Mouse (Mus musculus): Measurements from ENCODE around the gene Sult2b1. TPM values are rescaled to one million over a fixed set of nuclear protein-coding genes. Genes with fewer than 3 reads are reported as not detected.

Sult2b1 gene
- polyA plus RNA-seq, 1 experiment from 2014 or later: 5.2 TPM

DNA sequence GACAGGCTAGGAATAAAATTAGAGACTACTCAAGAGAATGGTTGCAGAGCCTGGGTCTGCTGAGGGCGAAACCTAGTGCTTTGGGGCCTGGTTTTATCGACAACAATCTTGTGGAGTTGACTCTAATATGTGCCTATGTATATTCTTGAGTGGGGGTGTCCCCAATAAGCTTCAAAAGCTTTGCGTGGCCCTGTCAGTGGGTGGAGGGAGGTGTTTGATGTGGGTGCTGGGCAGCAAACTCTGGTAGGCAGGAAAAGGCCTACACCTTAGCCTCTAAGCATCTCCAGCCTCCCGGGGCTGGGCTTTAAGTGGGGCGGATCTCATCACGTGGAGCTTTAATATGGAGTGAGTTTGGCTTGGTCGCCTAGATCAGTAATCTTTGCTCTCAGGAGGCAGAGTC lies 14.5 kb upstream of the Sult2b1 start:
- peaks cover 88% of the 10 kb centered on the region for H3K36me3 ChIP-seq

DNA sequence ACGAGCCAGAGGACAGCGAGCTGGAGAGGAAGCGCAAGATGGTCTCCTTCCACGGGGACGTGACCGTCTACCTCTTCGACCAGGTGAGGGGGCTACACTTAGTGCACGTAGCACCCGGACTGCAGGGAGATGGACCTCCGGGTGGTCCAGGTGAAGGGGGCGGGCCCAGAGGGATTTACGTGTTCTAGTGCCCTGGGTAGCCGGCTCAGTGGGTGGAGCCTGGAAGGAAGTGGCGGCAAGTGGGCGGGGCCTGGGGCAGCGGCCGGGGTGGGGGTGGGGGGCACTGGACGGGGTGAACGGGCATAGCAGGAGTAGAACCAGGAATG lies 14.0 kb upstream of the Sult2b1 start:
- H3K36me3 ChIP-seq: peaks cover 88% of the 10 kb centered on the region
- ATAC-seq (ENCODE audit: low read depth): no peak
- 3% methylated on average over 19 of the region's 19 CpGs for WGBS
- H3K4me1 ChIP-seq (replicated peaks): peaks cover 23% of the 10 kb centered on the region
- H3K4me2 ChIP-seq: peak overlapping the region; percentile 56
- H3K9me3 ChIP-seq: no peaks in the 10 kb centered on the region
- peak overlapping the region; percentile 68 for H3K9ac ChIP-seq
- H3K27me3 ChIP-seq: peaks cover 41% of the 10 kb centered on the region
- H3K27ac ChIP-seq (replicated peaks): no peak overlapping the region
- peak overlapping the region; percentile 33 for H3K4me3 ChIP-seq

More for the DNA sequence above, 14.5 kb upstream of the Sult2b1 start:
- WGBS: 57% methylated on average over 7 of the region's 7 CpGs
- H3K9me3 ChIP-seq: no peaks in the 10 kb centered on the region
- no peak for ATAC-seq (ENCODE audit: low read depth)
- peaks cover 38% of the 10 kb centered on the region for H3K27me3 ChIP-seq
- H3K9ac ChIP-seq: no peak overlapping the region
- H3K4me2 ChIP-seq: peak overlapping the region; percentile 56
- H3K27ac ChIP-seq (replicated peaks): no peak overlapping the region
- peaks cover 23% of the 10 kb centered on the region for H3K4me1 ChIP-seq (replicated peaks)
- H3K4me3 ChIP-seq: no peak overlapping the region

DNA sequence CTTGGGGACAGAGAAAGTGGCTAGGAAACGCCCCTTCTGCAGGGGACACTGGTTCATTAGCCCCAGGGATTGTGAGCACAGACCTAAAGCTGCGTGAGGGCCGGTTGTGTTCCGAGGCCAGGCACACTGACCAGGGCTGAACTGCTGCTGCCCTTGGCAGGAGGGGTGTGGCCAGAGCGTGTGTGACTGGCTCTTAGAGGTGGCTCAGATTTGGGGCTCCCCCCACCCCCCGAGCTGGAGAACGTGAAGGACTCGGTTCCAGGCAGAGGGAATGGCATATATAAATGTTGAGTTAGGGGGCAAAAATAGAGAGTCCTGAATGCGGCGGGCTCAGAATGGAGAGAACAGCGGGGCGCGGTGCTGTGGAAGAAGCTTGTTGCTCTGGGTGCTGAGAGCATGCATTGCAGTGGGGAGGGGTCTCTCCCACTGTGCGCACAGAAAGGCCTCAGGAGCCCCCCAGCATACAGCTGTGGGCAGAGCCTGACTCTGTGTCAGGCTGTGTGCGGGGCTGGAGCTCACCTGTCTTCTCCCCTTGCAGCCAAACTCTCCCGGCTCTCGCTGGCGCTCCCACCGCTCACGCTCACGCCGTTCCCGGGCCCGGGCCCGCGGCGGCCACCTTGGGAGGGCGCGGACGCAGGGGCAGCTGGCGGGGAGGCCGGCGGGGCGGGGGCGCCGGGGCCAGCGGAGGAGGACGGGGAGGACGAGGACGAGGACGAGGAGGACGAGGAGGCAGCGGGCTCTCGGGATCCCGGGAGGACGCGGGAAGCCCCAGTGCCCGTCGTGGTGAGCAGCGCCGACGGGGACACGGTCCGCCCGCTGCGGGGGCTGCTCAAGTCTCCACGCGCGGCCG lies 13.4 kb upstream of the Sult2b1 start:
- Histone ChIP-seq H3K4me3 (peak overlapping the region; percentile 33), H3K4me2 (peak overlapping the region; percentile 56), H3K27ac (replicated peaks) (no peak overlapping the region), H3K4me1 (replicated peaks) (peaks cover 23% of the 10 kb centered on the region), H3K27me3 (peaks cover 41% of the 10 kb centered on the region), H3K9me3 (no peaks in the 10 kb centered on the region), H3K9ac (peak overlapping the region; percentile 68), H3K36me3 (peaks cover 88% of the 10 kb centered on the region)
- 1% methylated on average over 60 of the region's 60 CpGs for WGBS
- ATAC-seq (ENCODE audit: low read depth): no peak

DNA sequence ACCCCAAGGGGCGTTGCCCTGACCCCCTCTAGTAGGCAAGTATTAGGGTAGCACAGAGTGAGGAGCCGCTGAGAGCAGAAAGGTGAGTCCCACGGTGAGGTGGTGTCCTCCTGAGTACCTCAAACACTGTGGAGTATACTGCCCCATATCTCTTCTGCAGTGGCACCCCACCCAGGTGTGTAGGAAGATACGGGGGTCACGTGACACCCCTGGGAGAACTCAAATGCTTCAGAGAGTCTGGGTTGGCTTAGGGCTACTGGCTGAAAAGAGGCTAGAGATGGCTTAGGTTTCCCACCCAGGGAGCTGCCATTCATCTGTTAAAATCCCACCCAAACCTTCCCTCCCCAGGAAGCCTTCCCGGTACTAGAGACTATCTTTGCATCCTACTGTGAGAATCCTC lies 12.5 kb upstream of the Sult2b1 start:
- no peak for ATAC-seq (ENCODE audit: low read depth)
- peak overlapping the region; percentile 56; the same call in 1 of the 2 replicates for H3K4me2 ChIP-seq
- H3K27me3 ChIP-seq: peaks cover 41% of the 10 kb centered on the region
- H3K36me3 ChIP-seq: peaks cover 88% of the 10 kb centered on the region
- H3K4me1 ChIP-seq (replicated peaks): peaks cover 23% of the 10 kb centered on the region
- peak overlapping the region; percentile 33; the same call in 1 of the 2 replicates for H3K4me3 ChIP-seq
- H3K9ac ChIP-seq: peak overlapping the region; percentile 68
- 49% methylated on average over 6 of the region's 6 CpGs for WGBS
- no peak overlapping the region for H3K27ac ChIP-seq (replicated peaks)
- no peaks in the 10 kb centered on the region for H3K9me3 ChIP-seq

DNA sequence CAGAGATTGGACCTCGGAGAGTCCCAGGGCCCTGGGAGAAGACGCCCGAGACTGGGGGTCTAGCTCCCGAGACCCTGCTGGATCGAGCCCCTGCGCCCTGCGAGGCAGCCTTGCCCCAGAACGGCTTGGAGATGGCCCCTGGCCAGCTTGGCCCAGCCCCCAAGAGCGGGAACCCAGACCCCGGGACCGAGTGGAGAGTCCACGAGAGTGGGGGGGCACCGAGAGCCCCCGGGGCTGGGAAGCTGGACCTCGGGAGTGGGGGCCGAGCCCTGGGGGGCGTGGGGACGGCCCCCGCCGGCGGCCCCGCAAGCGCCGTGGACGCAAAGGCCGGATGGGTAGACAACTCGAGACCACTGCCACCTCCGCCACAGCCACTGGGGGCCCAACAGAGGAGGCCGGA lies 10.5 kb upstream of the Sult2b1 start:
- H3K9ac ChIP-seq: 0 out of 2 replicates have a peak overlapping the region, but pooled peaks have one; percentile 12
- WGBS: 93% methylated on average over 29 of the region's 29 CpGs
- peaks cover 23% of the 10 kb centered on the region for H3K4me1 ChIP-seq (replicated peaks)
- H3K36me3 ChIP-seq: peaks cover 90% of the 10 kb centered on the region
- no peak overlapping the region for H3K4me3 ChIP-seq
- H3K27ac ChIP-seq (replicated peaks): no peak overlapping the region
- ATAC-seq (ENCODE audit: low read depth): no peak
- no peaks in the 10 kb centered on the region for H3K9me3 ChIP-seq
- H3K27me3 ChIP-seq: peaks cover 41% of the 10 kb centered on the region
- no peak overlapping the region for H3K4me2 ChIP-seq

DNA sequence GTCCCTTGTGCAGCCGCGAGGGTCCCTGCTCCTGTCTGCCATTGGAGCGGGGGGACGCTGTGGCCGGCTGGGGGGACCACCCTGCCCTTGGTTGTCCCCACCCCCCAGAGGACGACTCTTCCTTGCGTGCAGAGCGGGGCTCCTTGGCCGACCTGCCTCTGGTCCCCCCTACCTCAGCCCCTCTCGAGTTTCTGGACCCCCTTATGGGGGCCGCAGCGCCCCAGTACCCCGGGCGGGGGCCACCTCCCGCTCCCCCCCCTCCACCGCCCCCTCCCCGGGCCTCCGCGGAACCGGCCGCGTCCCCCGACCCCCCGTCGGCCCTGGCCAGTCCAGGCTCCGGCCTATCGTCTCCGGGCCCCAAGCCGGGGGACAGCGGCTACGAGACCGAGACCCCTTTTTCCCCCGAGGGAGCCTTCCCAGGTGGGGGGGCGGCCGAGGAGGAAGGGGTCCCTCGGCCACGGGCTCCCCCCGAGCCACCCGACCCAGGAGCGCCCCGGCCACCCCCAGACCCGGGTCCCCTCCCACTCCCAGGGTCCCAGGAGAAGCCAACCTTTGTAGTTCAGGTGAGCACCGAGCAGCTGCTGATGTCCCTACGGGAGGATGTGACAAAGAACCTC lies 9.6 kb upstream of the Sult2b1 start:
- Histone ChIP-seq H3K27me3 (peaks cover 41% of the 10 kb centered on the region), H3K4me3 (no peak overlapping the region), H3K9ac (no peak overlapping the region), H3K9me3 (no peaks in the 10 kb centered on the region), H3K27ac (replicated peaks) (no peak overlapping the region), H3K36me3 (peaks cover 94% of the 10 kb centered on the region), H3K4me2 (no peak overlapping the region), H3K4me1 (replicated peaks) (peaks cover 23% of the 10 kb centered on the region)
- no peak for ATAC-seq (ENCODE audit: low read depth)
- WGBS: 89% methylated on average over 41 of the region's 44 CpGs

DNA sequence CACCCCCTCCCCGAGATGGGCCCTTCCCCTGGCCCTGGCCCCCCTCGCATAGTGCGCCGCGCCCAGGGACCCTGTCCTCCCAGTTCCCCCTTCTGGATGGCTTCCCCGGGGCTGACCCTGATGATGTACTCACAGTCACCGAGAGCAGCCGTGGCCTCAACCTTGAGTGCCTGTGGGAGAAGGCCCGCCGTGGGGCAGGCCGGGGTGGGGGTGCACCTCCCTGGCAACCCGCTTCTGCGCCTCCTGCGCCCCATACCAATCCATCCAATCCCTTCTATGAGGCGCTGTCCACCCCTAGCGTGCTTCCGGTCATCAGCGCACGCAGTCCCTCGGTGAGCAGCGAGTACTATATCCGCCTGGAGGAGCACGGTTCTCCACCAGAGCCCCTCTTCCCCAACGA lies 8.8 kb upstream of the Sult2b1 start:
- Histone ChIP-seq H3K9me3 (no peaks in the 10 kb centered on the region), H3K27ac (replicated peaks) (no peak overlapping the region), H3K4me3 (no peak overlapping the region), H3K4me1 (replicated peaks) (peaks cover 19% of the 10 kb centered on the region), H3K36me3 (peaks cover 94% of the 10 kb centered on the region), H3K27me3 (peaks cover 41% of the 10 kb centered on the region), H3K9ac (no peak overlapping the region), H3K4me2 (no peak overlapping the region)
- WGBS: 85% methylated on average over 24 of the region's 24 CpGs
- no peak for ATAC-seq (ENCODE audit: low read depth)

DNA sequence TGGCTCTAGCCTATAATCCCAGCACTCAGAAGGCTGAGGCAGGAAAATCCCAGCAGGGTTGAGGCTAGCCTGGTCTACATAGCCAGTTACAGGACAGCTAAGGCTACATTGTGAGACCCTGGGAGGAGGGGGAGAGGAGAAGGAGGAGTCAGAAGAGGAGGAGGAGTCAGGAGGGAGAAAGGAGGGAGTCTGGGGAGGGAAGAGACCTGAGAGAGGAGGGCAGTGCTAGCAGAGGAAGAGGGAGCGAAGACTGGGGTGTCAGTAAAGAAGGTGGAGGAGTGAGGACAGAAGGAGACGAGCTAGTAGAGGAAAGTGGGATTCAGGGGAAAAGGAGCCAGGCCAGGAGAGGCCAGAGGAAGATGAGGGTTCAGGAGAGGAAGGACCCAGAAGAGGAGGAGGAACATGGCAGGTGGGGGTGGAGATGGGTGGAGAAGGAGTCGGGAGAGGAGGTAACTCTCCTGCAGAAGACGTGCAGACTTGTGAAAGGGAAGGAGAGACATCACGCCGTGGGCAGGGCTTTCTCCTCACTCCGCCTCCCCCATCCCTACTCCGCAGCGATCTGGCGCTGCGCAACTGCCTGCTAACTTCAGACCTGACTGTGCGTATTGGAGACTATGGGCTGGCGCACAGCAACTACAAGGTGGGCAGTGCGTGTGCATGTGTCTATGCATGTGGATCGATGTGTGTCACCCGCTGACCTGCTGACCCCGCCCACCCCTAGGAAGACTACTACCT lies 7.5 kb upstream of the Sult2b1 start:
- Histone ChIP-seq H3K4me3 (no peak overlapping the region), H3K4me2 (no peak overlapping the region), H3K27ac (replicated peaks) (no peak overlapping the region), H3K36me3 (peaks cover 98% of the 10 kb centered on the region), H3K9me3 (no peaks in the 10 kb centered on the region), H3K27me3 (peaks cover 33% of the 10 kb centered on the region), H3K9ac (no peak overlapping the region), H3K4me1 (replicated peaks) (peaks cover 19% of the 10 kb centered on the region)
- ATAC-seq (ENCODE audit: low read depth): no peak
- 76% methylated on average over 17 of the region's 17 CpGs for WGBS

DNA sequence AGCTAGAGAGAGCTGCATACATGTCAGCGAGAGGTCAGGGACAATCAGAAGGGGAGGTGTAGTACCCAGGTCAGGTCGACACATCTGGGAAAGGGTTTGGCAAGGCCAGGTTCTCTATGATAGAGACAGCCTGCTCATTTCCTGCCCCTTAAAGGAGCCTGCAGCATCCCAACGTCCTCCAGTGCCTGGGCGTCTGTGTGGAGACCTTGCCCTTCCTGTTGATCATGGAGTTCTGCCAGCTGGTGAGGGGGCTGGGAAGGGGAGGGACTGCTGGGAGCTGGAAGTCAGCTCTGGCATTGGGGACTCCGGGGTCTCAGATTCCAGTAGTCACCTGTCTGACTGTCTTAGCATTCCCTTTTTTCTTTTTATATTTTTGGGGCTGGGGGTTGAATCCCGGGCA lies 6.3 kb upstream of the Sult2b1 start:
- H3K4me3 ChIP-seq: no peak overlapping the region
- peaks cover 21% of the 10 kb centered on the region for H3K27me3 ChIP-seq
- H3K27ac ChIP-seq (replicated peaks): no peak overlapping the region
- H3K4me2 ChIP-seq: no peak overlapping the region
- WGBS: 77% methylated on average over 6 of the region's 6 CpGs
- H3K9ac ChIP-seq: no peak overlapping the region
- ATAC-seq (ENCODE audit: low read depth): no peak
- H3K9me3 ChIP-seq: no peaks in the 10 kb centered on the region
- peaks cover 26% of the 10 kb centered on the region for H3K4me1 ChIP-seq (replicated peaks)
- H3K36me3 ChIP-seq: peaks cover 86% of the 10 kb centered on the region

DNA sequence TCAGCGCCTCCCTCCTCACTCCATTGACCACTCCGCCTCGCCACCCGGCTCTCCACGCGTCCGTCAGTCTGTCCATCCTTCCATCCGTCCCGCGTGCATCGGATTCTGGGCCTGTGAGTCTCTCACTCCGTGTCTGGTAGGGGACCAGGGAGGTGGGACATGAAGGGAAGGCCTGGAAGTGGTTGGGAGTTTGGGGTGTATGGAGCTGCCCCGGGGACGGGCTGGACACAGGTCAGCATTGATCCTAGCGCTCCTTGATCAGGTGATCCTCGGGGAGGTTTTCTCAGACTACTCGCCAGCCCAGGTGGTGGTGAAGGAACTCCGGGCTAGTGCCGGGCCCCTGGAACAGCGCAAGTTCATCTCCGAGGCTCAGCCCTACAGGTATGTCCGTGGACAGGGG lies 3.2 kb upstream of the Sult2b1 start:
- Histone ChIP-seq H3K36me3 (peaks cover 56% of the 10 kb centered on the region), H3K9ac (peak overlapping the region; percentile 97; the same call in 1 of the 2 replicates), H3K4me1 (replicated peaks) (peaks cover 43% of the 10 kb centered on the region), H3K4me3 (peak overlapping the region; percentile 83), H3K9me3 (no peaks in the 10 kb centered on the region), H3K4me2 (peak overlapping the region; percentile 92), H3K27me3 (peaks cover 3% of the 10 kb centered on the region), H3K27ac (replicated peaks) (peak overlapping the region; percentile 7; the same call in 1 of the 2 replicates)
- no peak for ATAC-seq (ENCODE audit: low read depth)
- WGBS: 86% methylated on average over 22 of the region's 22 CpGs

DNA sequence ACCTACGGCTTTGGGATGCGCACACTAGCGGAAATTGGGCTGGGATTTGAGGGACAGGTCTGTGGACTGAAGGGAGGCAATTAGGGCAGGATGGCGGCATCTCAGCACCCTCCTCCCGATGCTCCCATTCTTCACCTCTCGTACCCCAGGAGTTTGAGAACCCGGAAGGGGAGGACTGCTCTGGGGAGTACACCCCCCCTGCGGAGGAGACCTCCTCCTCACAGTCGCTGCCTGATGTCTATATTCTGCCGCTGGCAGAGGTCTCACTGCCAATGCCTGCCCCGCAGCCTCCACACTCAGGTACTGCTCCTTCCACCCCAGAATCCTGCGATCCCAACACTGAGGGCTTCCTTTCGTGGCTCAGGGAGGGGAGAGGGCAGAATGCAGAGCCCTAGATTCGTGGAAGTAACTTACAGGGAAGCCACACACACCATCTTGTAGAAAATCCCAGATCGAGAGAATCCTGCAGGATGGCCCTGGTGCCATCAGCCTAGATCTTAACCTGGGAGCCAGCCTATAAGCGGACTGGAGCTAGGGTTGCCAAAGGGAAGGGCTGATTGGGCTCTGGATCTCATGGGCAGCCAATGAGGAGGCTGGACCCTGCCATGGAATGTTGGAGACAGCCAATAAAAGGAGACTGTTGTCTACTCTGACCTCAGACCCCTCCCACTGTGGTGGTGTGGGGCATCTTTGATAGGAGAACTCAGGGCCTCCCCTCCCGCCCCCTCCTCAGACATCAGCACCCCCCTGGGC lies 2.4 kb upstream of the Sult2b1 start:
- ATAC-seq (ENCODE audit: low read depth): peak; percentile 14; the same call in 1 of the 2 replicates
- peak overlapping the region; percentile 97 for H3K9ac ChIP-seq
- WGBS: 6% methylated on average over 17 of the region's 17 CpGs

More for the DNA sequence above, 2.4 kb upstream of the Sult2b1 start:
- peak overlapping the region; percentile 83 for H3K4me3 ChIP-seq
- H3K4me1 ChIP-seq (replicated peaks): peaks cover 43% of the 10 kb centered on the region
- peak overlapping the region; percentile 92 for H3K4me2 ChIP-seq
- peak overlapping the region; percentile 98 for H3K27ac ChIP-seq (replicated peaks)
- H3K9me3 ChIP-seq: no peaks in the 10 kb centered on the region
- peaks cover 6% of the 10 kb centered on the region for H3K27me3 ChIP-seq
- peaks cover 48% of the 10 kb centered on the region for H3K36me3 ChIP-seq

Data from neural tube, embryonic 13.5 days (tissue).